Mouse (Mus musculus) ovary, postnatal 10 days (tissue): ENCODE measurements around the gene 9130213A22Rik.

Source experiments
- DNase-seq: peaks from one replicate; pipeline ENCODE4 v3.0.0; 2022; ENCODE audit warnings: low spot score

Gene 9130213A22Rik

GRCm38 (mm10) chr11:69074776-69075069, 47.7 kb downstream of the 9130213A22Rik start:
- no peak for DNase-seq

GRCm38 (mm10) chr11:69073951-69074775, 48.2 kb downstream of the 9130213A22Rik start:
- no peak for DNase-seq

- peak; percentile 71 for DNase-seq
These were observed 49.1 kb downstream of the 9130213A22Rik start for GRCm38 (mm10) chr11:69073065-69073888.

- DNase-seq, result no peak
These were observed 49.7 kb downstream of the 9130213A22Rik start for GRCm38 (mm10) chr11:69072666-69073064.

- no peak for DNase-seq
These were observed 50.2 kb downstream of the 9130213A22Rik start for GRCm38 (mm10) chr11:69072234-69072633.

GRCm38 (mm10) chr11:69071262-69071661, 51.1 kb downstream of the 9130213A22Rik start:
- no peak for DNase-seq

GRCm38 (mm10) chr11:69070590-69071222, 51.7 kb downstream of the 9130213A22Rik start, which contains the start of gene Tmem107:
Gene Tmem107 (plus strand): TSS chr11:69070806.
- DNase-seq, result peak; percentile 87

GRCm38 (mm10) chr11:69070093-69070492, 52.3 kb downstream of the 9130213A22Rik start:
- DNase-seq, result peak; percentile 36
